Mouse (Mus musculus) CH12.LX (cell line): ENCODE data around the gene Mff.

Experiments
- CHD2 ChIP-seq: IDR thresholded peaks from 2 replicates; pipeline ENCODE4 v1.6.1; 2011; ENCODE audit warnings: low read length, improper control_type of control experiment
- CTCF ChIP-seq, 2 experiments: IDR thresholded peaks in 1 of 2; conservative IDR thresholded peaks in 1 of 2; 2 replicates each; pipeline ENCODE4 v1.5.1; 2011 to 2012; ENCODE audit warnings: low read depth in 2 of 2, low read length in 2 of 2, improper control_type of control experiment in 1 of 2, inconsistent platforms in 1 of 2, mild to moderate bottlenecking in 1 of 2, moderate library complexity in 1 of 2
- E2F4 ChIP-seq: IDR thresholded peaks from 2 replicates; pipeline ENCODE4 v1.6.1; 2011; ENCODE audit warnings: low read depth, low read length, improper control_type of control experiment; ENCODE audit not compliant: insufficient replicate concordance
- EP300 ChIP-seq: IDR thresholded peaks from 2 replicates; pipeline ENCODE4 v1.6.1; 2011; ENCODE audit warnings: low read length, improper control_type of control experiment
- GABPA ChIP-seq: IDR thresholded peaks from 2 replicates; pipeline ENCODE4 v1.6.1; 2012; ENCODE audit warnings: low read depth, low read length, improper control_type of control experiment, inconsistent platforms; ENCODE audit not compliant: insufficient replicate concordance
- IRF4 ChIP-seq: IDR thresholded peaks from 2 replicates; pipeline ENCODE4 v1.6.1; 2014; ENCODE audit warnings: low read depth, mild to moderate bottlenecking, inconsistent platforms, low read length, improper control_type of control experiment
- MAFK ChIP-seq: IDR thresholded peaks from 2 replicates; pipeline ENCODE4 v1.6.1; 2011; ENCODE audit warnings: low read length, improper control_type of control experiment; ENCODE audit not compliant: insufficient replicate concordance
- MAX ChIP-seq: IDR thresholded peaks from 2 replicates; pipeline ENCODE4 v1.6.1; 2011; ENCODE audit warnings: low read length, improper control_type of control experiment
- POLR2A ChIP-seq: IDR thresholded peaks from 2 replicates; pipeline ENCODE4 v1.6.1; 2011; ENCODE audit warnings: low read depth, mild to moderate bottlenecking, improper control_type of control experiment, low read length
- RCOR1 ChIP-seq: conservative IDR thresholded peaks from 2 replicates; pipeline ENCODE4 v1.6.1; 2012; ENCODE audit warnings: low read depth, mild to moderate bottlenecking, inconsistent platforms, low read length, improper control_type of control experiment
- SMC3 ChIP-seq: IDR thresholded peaks from 2 replicates; pipeline ENCODE4 v1.6.1; 2011; ENCODE audit warnings: low read depth, low read length, improper control_type of control experiment
- ZC3H11A ChIP-seq: IDR thresholded peaks from 2 replicates; pipeline ENCODE4 v1.6.1; 2012; ENCODE audit warnings: low read depth, mild to moderate bottlenecking, inconsistent platforms, low read length, improper control_type of control experiment
- ZNF384 ChIP-seq: IDR thresholded peaks from 2 replicates; pipeline ENCODE4 v1.6.1; 2012; ENCODE audit warnings: low read depth, low read length, improper control_type of control experiment, inconsistent platforms

- no peak for TF ChIP-seq CTCF (conservative IDR thresholded peaks at IDR 0.05 in 1 of 2, IDR thresholded peaks at IDR 0.05 in 1 of 2; ENCODE audit: low read depth in 2 of 2, low read length in 2 of 2)
- no peak for TF ChIP-seq E2F4
- TF ChIP-seq EP300, result no peak
- no peak for TF ChIP-seq ZNF384
- TF ChIP-seq CHD2, result no peak
- TF ChIP-seq MAFK, result no peak
- no peak for TF ChIP-seq ZC3H11A
- no peak for TF ChIP-seq MAX
- TF ChIP-seq SMC3, result no peak
- no peak for TF ChIP-seq RCOR1
- TF ChIP-seq IRF4, result no peak
- TF ChIP-seq GABPA, result no peak
- TF ChIP-seq POLR2A, result no peak
Measured at GRCm38 (mm10) chr1:82687931-82688330, 36.8 kb upstream of the Mff start.
